Mouse (Mus musculus) gastrocnemius, adult 8-10 months (tissue): ENCODE measurements around the gene Slc7a5. TPM values are rescaled to one million over a fixed set of nuclear protein-coding genes. Genes with fewer than 3 reads are reported as not detected.

Source experiments
- DNase-seq, 2 experiments: peaks; one replicate each; pipeline ENCODE4 v3.0.0; 2022; ENCODE audit warnings: low spot score in 2 of 2
- total RNA-seq, 4 experiments: library from RNA; stranded (reverse); gene quantifications; 2 replicates each; pipeline ENCODE4 v1.2.4; 2022

Slc7a5 gene
- total RNA-seq, 4 experiments from 2014 or later = 0.77 to 1.4 (median 1.2) TPM

GRCm38 (mm10) chr8:121851716-121852115, 55.8 kb downstream of the Slc7a5 start:
- DNase-seq = no peak

- peak; percentile 94 to 96 for DNase-seq
Observed at GRCm38 (mm10) chr8:121850821-121851470, 56.5 kb downstream of the Slc7a5 start.

- DNase-seq = no peak
Observed at GRCm38 (mm10) chr8:121850436-121850820, 57.1 kb downstream of the Slc7a5 start.

GRCm38 (mm10) chr8:121850018-121850417, 57.5 kb downstream of the Slc7a5 start:
- DNase-seq = peak; percentile 46 to 47

GRCm38 (mm10) chr8:121849303-121849702, 58.2 kb downstream of the Slc7a5 start:
- DNase-seq = no peak

- no peak for DNase-seq
Observed at GRCm38 (mm10) chr8:121848495-121848894, 59.0 kb downstream of the Slc7a5 start.

GRCm38 (mm10) chr8:121847987-121848386, 59.5 kb downstream of the Slc7a5 start:
- no peak for DNase-seq

GRCm38 (mm10) chr8:121847261-121847822, 60.2 kb downstream of the Slc7a5 start:
- no peak for DNase-seq

- no peak for DNase-seq
Observed at GRCm38 (mm10) chr8:121846815-121847214, 60.7 kb downstream of the Slc7a5 start.

GRCm38 (mm10) chr8:121844765-121845164, 62.7 kb downstream of the Slc7a5 start:
- no peak for DNase-seq

GRCm38 (mm10) chr8:121843184-121843733, 64.2 kb downstream of the Slc7a5 start:
- DNase-seq = no peak

- DNase-seq = no peak
Observed at GRCm38 (mm10) chr8:121842064-121842955, 65.2 kb downstream of the Slc7a5 start.

GRCm38 (mm10) chr8:121841242-121841641, 66.3 kb downstream of the Slc7a5 start:
- DNase-seq = no peak

- DNase-seq = peak; percentile 26 to 42
Observed at GRCm38 (mm10) chr8:121832503-121832902, 75.0 kb downstream of the Slc7a5 start.

- no peak for DNase-seq
Observed at GRCm38 (mm10) chr8:121832061-121832460, 75.4 kb downstream of the Slc7a5 start.

Other genes with a start within 250 kb of the Slc7a5 start
- gene Jph3, start 178.1 kb downstream of the Slc7a5 start, total RNA-seq = not detected
- gene Klhdc4, start 78.1 kb downstream of the Slc7a5 start, total RNA-seq = 10 to 100 TPM in 3 of 4 experiments, 1 to 10 TPM in 1; 9.9 to 12.4 (median 11.0) TPM
- gene Car5a, start 37.2 kb upstream of the Slc7a5 start, total RNA-seq = not detected
- 10 to 100 TPM in 1 of 4 experiments, 1 to 10 TPM in 3; 5.4 to 16.0 (median 6.3) TPM for gene Banp, start 42.1 kb upstream of the Slc7a5 start, total RNA-seq